Mouse (Mus musculus) liver, embryonic 14.5 days (tissue): ENCODE results near the gene Pdlim5. TPM values are rescaled to one million over a fixed set of nuclear protein-coding genes. Genes with fewer than 3 reads are reported as not detected.

ENCODE experiments used
- ATAC-seq: fragments of 200-750 bp; cut with Nextera tagmentation; 2 replicates; pipeline ENCODE4 v1.8.0; 2017; ENCODE audit warnings: moderate number of reproducible peaks, mild to moderate bottlenecking, moderate library complexity; ENCODE audit not compliant: insufficient read depth
- DNase-seq, 3 experiments: peaks; one replicate each; pipeline ENCODE4 v3.0.0-alpha.2; 2012 to 2013; ENCODE audit warnings: low read depth in 3 of 3, low spot score in 3 of 3
- H3K27ac ChIP-seq: fragments of 300-500 bp; sonication (generic); 2 replicates; pipeline ENCODE4 v1.5.1; 2014; ENCODE audit warnings: moderate library complexity, mild to moderate bottlenecking, control low read depth, inconsistent platforms
- H3K27me3 ChIP-seq: fragments of 300-500 bp; sonication (generic); 2 replicates; pipeline ENCODE4 v1.6.1; 2014; ENCODE audit warnings: mild to moderate bottlenecking, low read length, moderate library complexity; ENCODE audit not compliant: control insufficient read depth, insufficient read depth
- H3K36me3 ChIP-seq: fragments of 300-500 bp; sonication (generic); replicated peaks from 2 replicates; pipeline ENCODE4 v1.6.1; 2014; ENCODE audit warnings: low read depth; ENCODE audit not compliant: control insufficient read depth, insufficient read depth
- H3K4me1 ChIP-seq, 2 experiments: fragments of 200-500 bp in 1 of 2; fragments of 300-500 bp in 1 of 2; sonication (generic) in 1 of 2; replicated peaks; 2 replicates each; pipeline ENCODE4 v1.6.1; 2012 to 2014; ENCODE audit warnings: antibody characterized with exemption in 1 of 2, inconsistent platforms in 1 of 2, low read length in 1 of 2; ENCODE audit not compliant: control insufficient read depth in 2 of 2, insufficient read depth in 2 of 2
- H3K4me2 ChIP-seq: fragments of 300-500 bp; sonication (generic); 2 replicates; pipeline ENCODE4 v1.6.1; 2014; ENCODE audit warnings: low read depth, mild to moderate bottlenecking, control low read depth, moderate library complexity
- H3K4me3 ChIP-seq, 2 experiments: fragments of 200-500 bp in 1 of 2; fragments of 300-500 bp in 1 of 2; sonication (generic) in 1 of 2; 2 replicates each; pipeline ENCODE4 v1.5.1; 2012 to 2014; ENCODE audit warnings: low read depth in 2 of 2, low read length in 2 of 2, mild to moderate bottlenecking in 2 of 2, control low read depth in 1 of 2, inconsistent platforms in 1 of 2, moderate library complexity in 1 of 2; ENCODE audit not compliant: insufficient read depth in 1 of 2
- H3K9ac ChIP-seq: fragments of 300-500 bp; sonication (generic); replicated peaks from 2 replicates; pipeline ENCODE4 v1.6.1; 2014; ENCODE audit warnings: mild to moderate bottlenecking, control low read depth, moderate library complexity
- H3K9me3 ChIP-seq: fragments of 300-500 bp; sonication (generic); 2 replicates; pipeline ENCODE4 v1.6.1; 2016; ENCODE audit warnings: low read length, mixed read lengths; ENCODE audit not compliant: control insufficient read depth
- CTCF ChIP-seq: IDR thresholded peaks from 2 replicates; pipeline ENCODE4 v1.5.1; 2016; ENCODE audit warnings: antibody characterized with exemption, low read depth, control low read depth
- EP300 ChIP-seq: IDR thresholded peaks from 2 replicates; pipeline ENCODE4 v1.6.1; 2016; ENCODE audit warnings: antibody characterized with exemption, low read depth
- WGBS: fragments of 180-500 bp; shearing (Covaris S2); extraction: QIAGEN DNeasy Blood & Tissue Kit; methylation state at CpG from one replicate; pipeline ENCODE4 v1.1.7; 2014; ENCODE audit not compliant: insufficient replicate concordance; 5-methylcytosine and 5-hydroxymethylcytosine counted together
- polyA plus RNA-seq, 2 experiments: library from polyadenylated mRNA; depleted of rRNA in 1 of 2; stranded (reverse) in 1 of 2; unstranded in 1 of 2; fragments of >200 nt; fragmentation: Nextera tagmentation in 1 of 2; extraction: Ambion mirVana in 1 of 2; gene quantifications; 2 replicates each; pipeline versions ENCODE4 v1.2.1 to v1.2.3; 2012 to 2014

Gene Pdlim5
- polyA plus RNA-seq, 2 experiments, result 7.9 to 8.4 TPM

GRCm38 (mm10) chr3:142249458-142249857, 146.0 kb downstream of the Pdlim5 start:
- H3K36me3 ChIP-seq, result no peaks in the 10 kb centered on the region; the same call in 1 of the 2 replicates
- H3K4me3 ChIP-seq, result no peak overlapping the region
- no peak overlapping the region for H3K9ac ChIP-seq
- H3K9me3 ChIP-seq, result no peaks in the 10 kb centered on the region
- ATAC-seq (no peak), DNase-seq (no peak)
- TF ChIP-seq CTCF (no peak), EP300 (no peak)
- no peaks in the 10 kb centered on the region for H3K4me1 ChIP-seq
- H3K27ac ChIP-seq, result no peak overlapping the region
- H3K27me3 ChIP-seq, result no peaks in the 10 kb centered on the region
- H3K4me2 ChIP-seq, result no peak overlapping the region
- 66% methylated on average over 2 of the region's 2 CpGs for WGBS

GRCm38 (mm10) chr3:142243263-142243662, 152.2 kb downstream of the Pdlim5 start:
- no peaks in the 10 kb centered on the region for H3K9me3 ChIP-seq
- no peak overlapping the region for H3K4me3 ChIP-seq
- no peak overlapping the region for H3K9ac ChIP-seq
- H3K36me3 ChIP-seq, result no peaks in the 10 kb centered on the region; the same call in 1 of the 2 replicates
- DNase-seq, result no peak
- no peaks in the 10 kb centered on the region for H3K4me1 ChIP-seq
- no peaks in the 10 kb centered on the region for H3K27me3 ChIP-seq
- WGBS, result 67% methylated on average over 5 of the region's 5 CpGs
- no peak overlapping the region for H3K27ac ChIP-seq
- TF ChIP-seq CTCF (no peak), EP300 (no peak)
- ATAC-seq, result no peak
- H3K4me2 ChIP-seq, result no peak overlapping the region

- no peak for TF ChIP-seq CTCF
- no peak for TF ChIP-seq EP300
- H3K36me3 ChIP-seq, result no peaks in the 10 kb centered on the region
- H3K4me3 ChIP-seq, result no peak overlapping the region
- no peak overlapping the region for H3K4me2 ChIP-seq
- H3K9ac ChIP-seq, result no peak overlapping the region
- H3K9me3 ChIP-seq, result no peaks in the 10 kb centered on the region
- H3K27me3 ChIP-seq, result no peaks in the 10 kb centered on the region
- no peak overlapping the region for H3K27ac ChIP-seq
- 64% methylated on average over 2 of the region's 2 CpGs for WGBS
- ATAC-seq (peak; percentile 23; the same call in 1 of the 2 replicates), DNase-seq (peak in 1 of 3 experiments; percentile 11)
- no peaks in the 10 kb centered on the region for H3K4me1 ChIP-seq
Observed at GRCm38 (mm10) chr3:142239298-142239697, 156.2 kb downstream of the Pdlim5 start.

- ATAC-seq (no peak), DNase-seq (no peak)
- no peak overlapping the region for H3K9ac ChIP-seq
- no peak overlapping the region for H3K4me2 ChIP-seq
- no peak for TF ChIP-seq CTCF
- no peak for TF ChIP-seq EP300
- H3K9me3 ChIP-seq, result no peaks in the 10 kb centered on the region
- 71% methylated on average over 10 of the region's 10 CpGs for WGBS
- H3K27me3 ChIP-seq, result no peaks in the 10 kb centered on the region
- no peaks in the 10 kb centered on the region for H3K4me1 ChIP-seq
- H3K4me3 ChIP-seq, result no peak overlapping the region
- no peaks in the 10 kb centered on the region for H3K36me3 ChIP-seq
- H3K27ac ChIP-seq, result no peak overlapping the region
Observed at GRCm38 (mm10) chr3:142238260-142239046, 157.0 kb downstream of the Pdlim5 start.

- Histone ChIP-seq H3K27me3 (no peaks in the 10 kb centered on the region), H3K4me1 (no peaks in the 10 kb centered on the region), H3K36me3 (no peaks in the 10 kb centered on the region), H3K9ac (no peak overlapping the region), H3K4me2 (no peak overlapping the region), H3K27ac (no peak overlapping the region), H3K9me3 (no peaks in the 10 kb centered on the region), H3K4me3 (no peak overlapping the region)
- no peak for TF ChIP-seq CTCF
- TF ChIP-seq EP300, result no peak
- 68% methylated on average over 5 of the region's 5 CpGs for whole genome bisulfite sequencing
- ATAC-seq (no peak), DNase-seq (no peak)
Observed at GRCm38 (mm10) chr3:142237621-142238020, 157.9 kb downstream of the Pdlim5 start.
